Mouse (Mus musculus) CH12.LX (cell line): Measurements from ENCODE around the gene Padi1.

Experiments
- CHD2 ChIP-seq: IDR thresholded peaks from 2 replicates; pipeline ENCODE4 v1.6.1; 2011; ENCODE audit warnings: low read length, improper control_type of control experiment
- CTCF ChIP-seq, 2 experiments: IDR thresholded peaks in 1 of 2; conservative IDR thresholded peaks in 1 of 2; 2 replicates each; pipeline ENCODE4 v1.5.1; 2011 to 2012; ENCODE audit warnings: low read depth in 2 of 2, low read length in 2 of 2, improper control_type of control experiment in 1 of 2, inconsistent platforms in 1 of 2, mild to moderate bottlenecking in 1 of 2, moderate library complexity in 1 of 2
- MAFK ChIP-seq: IDR thresholded peaks from 2 replicates; pipeline ENCODE4 v1.6.1; 2011; ENCODE audit warnings: low read length, improper control_type of control experiment; ENCODE audit not compliant: insufficient replicate concordance
- NELFE ChIP-seq: IDR thresholded peaks from 2 replicates; pipeline ENCODE4 v1.6.1; 2011; ENCODE audit warnings: low read depth, low read length, improper control_type of control experiment
- USF1 ChIP-seq: IDR thresholded peaks from 2 replicates; pipeline ENCODE4 v1.6.1; 2014; ENCODE audit warnings: low read depth, mild to moderate bottlenecking, inconsistent platforms, low read length, improper control_type of control experiment
- ZKSCAN1 ChIP-seq: IDR thresholded peaks from 2 replicates; pipeline ENCODE4 v1.6.1; 2012; ENCODE audit warnings: low read depth, inconsistent platforms, low read length, improper control_type of control experiment, borderline replicate concordance
- ZNF384 ChIP-seq: IDR thresholded peaks from 2 replicates; pipeline ENCODE4 v1.6.1; 2012; ENCODE audit warnings: low read depth, low read length, improper control_type of control experiment, inconsistent platforms

DNA sequence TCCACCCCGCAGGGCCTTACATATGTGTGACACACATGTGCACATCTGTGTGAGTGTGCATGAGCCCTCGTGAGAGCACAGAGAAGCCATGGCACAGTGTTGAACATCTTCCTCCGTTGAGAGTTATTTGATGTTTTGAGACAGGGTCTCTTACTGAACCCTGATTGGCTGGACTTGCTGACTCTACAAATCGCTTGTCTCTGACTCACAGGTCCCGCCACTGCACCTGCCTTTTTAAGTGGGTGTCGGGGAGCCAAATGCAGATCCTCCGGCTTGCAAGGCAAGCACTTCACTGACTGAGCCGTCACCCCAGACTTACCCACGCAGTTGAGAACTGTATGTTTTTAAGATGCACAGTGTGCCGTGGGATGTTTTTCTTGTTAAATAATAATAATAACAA lies 69.7 kb downstream of the Padi1 start:
- TF ChIP-seq CTCF (conservative IDR thresholded peaks at IDR 0.05 in 1 of 2, IDR thresholded peaks at IDR 0.05 in 1 of 2; ENCODE audit: low read depth in 2 of 2, low read length in 2 of 2) (no peak), MAFK (no peak), ZKSCAN1 (no peak), USF1 (no peak), NELFE (no peak), ZNF384 (no peak), CHD2 (no peak)
